Mouse (Mus musculus) urinary bladder, postnatal 4 days (tissue): Measurements from ENCODE around the gene Larp7.
A peak's percentile ranks its signal among the peaks of the same experiment; 100 is the strongest.

ENCODE experiments used
- DNase-seq, 2 experiments: peaks; one replicate each; pipeline ENCODE4 v3.0.0; 2021 to 2022; ENCODE audit warnings: low spot score in 2 of 2

The Larp7 gene

DNA sequence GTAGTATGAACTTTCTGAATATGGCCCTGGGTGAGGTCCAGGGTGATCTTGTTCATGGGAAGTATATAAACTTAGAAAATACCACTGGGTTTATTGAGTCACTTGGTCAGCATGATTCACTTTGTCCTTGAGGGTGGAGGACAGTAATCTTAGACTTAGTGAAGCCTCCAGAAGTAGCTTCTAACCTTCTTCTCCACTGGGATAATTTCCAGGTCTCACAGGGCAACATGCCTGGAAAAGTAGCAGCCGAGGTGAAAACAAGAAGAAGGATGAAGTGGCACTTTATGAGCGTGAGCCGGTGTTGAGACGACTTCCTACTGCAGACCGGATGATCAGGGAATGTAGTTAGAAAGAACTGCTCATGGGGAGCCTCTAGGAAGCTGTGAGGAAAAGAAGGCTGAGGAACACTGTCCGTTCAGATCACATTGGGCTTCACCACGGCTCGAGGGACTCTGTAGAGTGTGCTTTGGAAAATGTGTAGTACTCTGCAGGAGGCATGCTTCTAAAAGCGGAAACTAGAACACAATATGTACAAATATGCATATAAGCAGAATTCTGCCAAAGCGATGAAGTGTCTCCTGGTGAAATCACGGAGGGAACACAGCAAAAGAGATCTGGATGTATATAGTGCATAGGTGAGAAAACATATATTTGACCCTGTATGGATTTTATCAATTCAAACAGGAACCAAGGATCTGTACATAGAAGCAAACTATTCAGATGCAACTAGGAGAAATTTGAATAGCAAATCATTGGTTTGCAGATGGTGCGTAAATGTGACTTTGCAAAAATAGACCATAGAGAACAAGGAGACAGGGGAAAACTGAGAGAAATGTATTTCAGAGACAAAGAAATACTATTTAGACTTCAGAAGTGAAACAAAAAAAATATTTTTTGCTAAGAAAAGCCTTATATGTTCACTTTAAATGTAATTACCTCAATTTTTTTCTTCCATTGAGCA lies 41.1 kb downstream of the Larp7 start:
- no peak for DNase-seq

DNA sequence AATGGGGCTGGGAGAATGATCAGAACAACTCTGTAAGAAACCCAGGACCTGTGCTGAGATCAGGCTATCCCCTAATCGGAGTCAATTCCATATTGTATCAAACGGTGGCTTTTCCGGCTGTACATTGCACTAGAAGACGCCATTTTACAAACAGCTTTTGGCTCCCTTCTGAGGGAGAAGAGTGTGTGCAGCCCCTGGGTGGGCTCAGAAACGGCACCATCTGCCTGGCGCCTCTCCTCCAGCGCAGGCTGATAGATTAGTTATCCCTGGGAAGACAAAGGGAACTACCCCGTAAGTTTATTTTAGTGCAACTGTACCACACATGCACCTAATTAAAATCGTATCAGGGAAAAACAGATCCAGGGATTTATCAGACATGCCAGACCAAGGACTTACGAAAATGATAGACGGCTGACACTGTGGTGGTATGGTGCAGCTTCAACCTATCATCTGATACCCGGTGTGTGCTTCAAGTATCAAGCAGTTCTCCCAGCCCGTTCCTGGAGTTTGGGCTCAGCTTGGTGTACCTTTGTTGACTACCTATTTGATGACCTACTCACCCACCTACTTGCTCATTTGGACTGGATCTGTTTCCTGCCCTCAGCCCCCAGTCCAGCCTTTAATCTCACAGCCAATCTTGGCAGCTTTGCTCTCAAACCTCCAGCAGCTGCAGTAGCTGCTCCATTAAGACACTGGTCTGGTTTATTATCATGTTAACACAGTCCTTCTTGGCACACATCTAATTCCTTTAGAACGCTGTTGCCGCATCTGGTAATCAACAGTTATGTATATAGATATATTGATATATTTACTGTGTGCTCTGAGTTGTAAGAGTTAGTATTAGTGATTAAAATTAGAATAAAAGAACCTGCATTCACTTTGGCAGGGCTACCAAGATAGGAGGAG lies 45.0 kb downstream of the Larp7 start:
- DNase-seq, result no peak

- peak; percentile 23 to 62 for DNase-seq
These were observed 54.3 kb downstream of the Larp7 start, which contains the start of gene Ank2 for GRCm38 (mm10) chr3:127498742-127499400. TSS of gene Ank2 (minus strand) at chr3:127499350.

- DNase-seq, result no peak
These were observed 54.9 kb downstream of the Larp7 start for GRCm38 (mm10) chr3:127498197-127498741.

GRCm38 (mm10) chr3:127492663-127493062 lies 60.5 kb downstream of the Larp7 start:
- DNase-seq, result no peak

GRCm38 (mm10) chr3:127487302-127487701 lies 65.8 kb downstream of the Larp7 start:
- no peak for DNase-seq
